7 mouse cellular contexts compared by ENCODE assay signal in genomic region chr1:165844466-165844951, GRCm38 (mm10). TPM values are rescaled to one million over a fixed set of nuclear protein-coding genes. Genes with fewer than 3 reads are reported as not detected.
A peak's percentile ranks its signal among the peaks of the same experiment; 100 is the strongest.
DNase-seq lines count a peak whose midpoint lies in the region; ATAC-seq and TF ChIP-seq lines count a peak whose summit lies in the region.

No protein-coding gene starts in this region.

- TF ChIP-seq EP300 in ES-Bruce4 (IDR thresholded peaks at IDR 0.05; ENCODE audit: insufficient read depth, low read depth, low read length), result no peak

- no peak overlapping the region for H3K9ac ChIP-seq in ES-Bruce4 (ENCODE audit: low read depth, poor library complexity, severe bottlenecking)
- peak overlapping the region; percentile 61 for H3K9ac ChIP-seq in forebrain, embryonic 14.5 days (ENCODE audit: low read length)
- H3K9ac ChIP-seq in midbrain, embryonic 15.5 days, result peak overlapping the region; percentile 38

- no peak for TF ChIP-seq POLR2A in ES-Bruce4 (IDR thresholded peaks at IDR 0.05; ENCODE audit: insufficient read depth, low read length)

- peak; percentile 65 for ATAC-seq in forebrain, embryonic 14.5 days
- peak; percentile 60; the same call in 1 of the 2 replicates for ATAC-seq in midbrain, embryonic 15.5 days (replicated peaks)

- WGBS in forebrain, embryonic 14.5 days, result 2% methylated on average over 18 of the region's 20 CpGs
- 3% methylated on average over 17 of the region's 20 CpGs for WGBS in midbrain, embryonic 15.5 days

- peak overlapping the region; percentile 100 for H3K4me2 ChIP-seq in forebrain, embryonic 14.5 days (ENCODE audit: low read length)
- H3K4me2 ChIP-seq in midbrain, embryonic 15.5 days, result peak overlapping the region; percentile 88

- H3K4me3 ChIP-seq in ES-Bruce4 (ENCODE audit: low read depth, low read length), result 0 out of 2 replicates have a peak overlapping the region, but pooled peaks have one; percentile 26
- H3K4me3 ChIP-seq in forebrain, embryonic 14.5 days (ENCODE audit: low read depth, low read length), result peak overlapping the region; percentile 46
- H3K4me3 ChIP-seq in midbrain, embryonic 15.5 days, result peak overlapping the region; percentile 42

- H3K4me1 ChIP-seq in ES-Bruce4 (ENCODE audit: control insufficient read depth, insufficient read depth, low read length), result no peaks in the 10 kb centered on the region
- peaks cover 15% of the 10 kb centered on the region for H3K4me1 ChIP-seq in forebrain, embryonic 14.5 days (ENCODE audit: control insufficient read depth, insufficient read depth, low read length)
- H3K4me1 ChIP-seq in midbrain, embryonic 15.5 days, result peaks cover 26% of the 10 kb centered on the region

- H3K9me3 ChIP-seq in ES-Bruce4 (replicated peaks; ENCODE audit: control insufficient read depth, insufficient read depth, low read length, poor library complexity, severe bottlenecking), result no peaks in the 10 kb centered on the region
- no peaks in the 10 kb centered on the region for H3K9me3 ChIP-seq in forebrain, embryonic 14.5 days (replicated peaks; ENCODE audit: control insufficient read depth, low read length)
- H3K9me3 ChIP-seq in midbrain, embryonic 15.5 days, result no peaks in the 10 kb centered on the region

- TF ChIP-seq CTCF in ES-Bruce4 (IDR thresholded peaks at IDR 0.05; ENCODE audit: low read depth, low read length), result no peak

- peak; percentile 86 for DNase-seq in CD4-positive, CD25-positive, alpha-beta regulatory T cell, adult 2 months (ENCODE audit: low read depth, low spot score)
- no peak for DNase-seq in forebrain, embryonic 14.5 days (ENCODE audit: low spot score)
- peak; percentile 41 to 55 for DNase-seq in kidney, postnatal 4 days
- DNase-seq in thymus, postnatal 25 days, result peak; percentile 80
- no peak for DNase-seq in cerebellum, adult 11 months

- no peaks in the 10 kb centered on the region for H3K36me3 ChIP-seq in ES-Bruce4 (ENCODE audit: control insufficient read depth, insufficient read depth, low read length, poor library complexity, severe bottlenecking)
- H3K36me3 ChIP-seq in forebrain, embryonic 14.5 days (ENCODE audit: control insufficient read depth, insufficient read depth, low read length), result no peaks in the 10 kb centered on the region
- no peaks in the 10 kb centered on the region for H3K36me3 ChIP-seq in midbrain, embryonic 15.5 days (replicated peaks)

- 0 out of 2 replicates have a peak, but pooled peaks cover 2% of the 10 kb centered on the region for H3K27me3 ChIP-seq in ES-Bruce4 (ENCODE audit: control insufficient read depth, insufficient read depth, low read length, poor library complexity, severe bottlenecking)
- peaks cover 36% of the 10 kb centered on the region for H3K27me3 ChIP-seq in forebrain, embryonic 14.5 days (replicated peaks; ENCODE audit: control insufficient read depth, insufficient read depth, low read length)
- H3K27me3 ChIP-seq in midbrain, embryonic 15.5 days (replicated peaks), result peaks cover 12% of the 10 kb centered on the region

- no peak overlapping the region for H3K27ac ChIP-seq in ES-Bruce4 (ENCODE audit: insufficient read depth, low read length)
- H3K27ac ChIP-seq in forebrain, embryonic 14.5 days (ENCODE audit: low read depth, low read length), result no peak overlapping the region
- H3K27ac ChIP-seq in midbrain, embryonic 15.5 days, result no peak overlapping the region

RNA-seq across cellular contexts. Expression of gene Cd247, which starts 56.0 kb away (rescaled TPM):
- polyA plus RNA-seq in ES-Bruce4 (2011; ENCODE audit: insufficient read depth, insufficient read length, low read depth, missing spikeins), result not detected in 2 replicates
- polyA plus RNA-seq in forebrain, embryonic 14.5 days (2014; fragmentation: Nextera tagmentation; extraction: Ambion mirVana), result 0.97 and 1.6 TPM in 2 replicates
- 1.1 and 1.2 TPM in 2 replicates for polyA plus RNA-seq in midbrain, embryonic 15.5 days (2015; fragmentation: Nextera tagmentation; extraction: Ambion mirVana)

Comparison
In these comparisons a context has a peak if more than half of its experiments do, and no peak if none do; other contexts are left out.
1. DNase-seq: peak in CD4-positive, CD25-positive, alpha-beta regulatory T cell, adult 2 months (single experiment), kidney, postnatal 4 days (2 of 2) and thymus, postnatal 25 days (single experiment); none in forebrain, embryonic 14.5 days (single experiment) and cerebellum, adult 11 months (single experiment).
2. Peak in every context shown above with its lines, with median percentiles within 50 percentile points of each other: H3K4me3 ChIP-seq.